Mouse (Mus musculus) kidney, postnatal 36 days (tissue): ENCODE data around the gene Clta.
"Not testable (repeated sequence)": the region's sequence is repeated elsewhere in the genome, so short reads cannot be mapped to it uniquely, and the experiment has no call there.

Source experiments
- DNase-seq, 2 experiments: peaks; one replicate each; pipeline ENCODE4 v3.0.0; 2021 to 2022; ENCODE audit warnings: mixed read lengths in 2 of 2

Gene Clta

GRCm38 (mm10) chr4:44028303-44029135 lies 24.3 kb downstream of the Clta start:
- no peak for DNase-seq

- no peak for DNase-seq
These were observed 25.4 kb downstream of the Clta start for GRCm38 (mm10) chr4:44029661-44030066.

GRCm38 (mm10) chr4:44031521-44031920 lies 27.3 kb downstream of the Clta start:
- DNase-seq: peak; percentile 62 to 66

GRCm38 (mm10) chr4:44036455-44036854 lies 32.2 kb downstream of the Clta start:
- DNase-seq: no peak

GRCm38 (mm10) chr4:44040802-44041201 lies 36.5 kb downstream of the Clta start:
- DNase-seq: no peak

GRCm38 (mm10) chr4:44042429-44042828 lies 38.2 kb downstream of the Clta start:
- DNase-seq: no peak

GRCm38 (mm10) chr4:44043182-44043581 lies 38.9 kb downstream of the Clta start:
- not testable (repeated sequence) for DNase-seq

- no peak for DNase-seq
These were observed 40.6 kb downstream of the Clta start for GRCm38 (mm10) chr4:44044685-44045356.

- no peak for DNase-seq
These were observed 41.8 kb downstream of the Clta start for GRCm38 (mm10) chr4:44046066-44046465.

GRCm38 (mm10) chr4:44049812-44050211 lies 45.6 kb downstream of the Clta start:
- DNase-seq: no peak

- DNase-seq: no peak
These were observed 55.4 kb downstream of the Clta start for GRCm38 (mm10) chr4:44059674-44060073.

GRCm38 (mm10) chr4:44062062-44062461 lies 57.8 kb downstream of the Clta start:
- DNase-seq: peak; percentile 37 to 41

GRCm38 (mm10) chr4:44062816-44063215 lies 58.6 kb downstream of the Clta start:
- no peak for DNase-seq

GRCm38 (mm10) chr4:44065355-44066025 lies 61.2 kb downstream of the Clta start:
- DNase-seq: peak; percentile 92 to 97

- peak; percentile 56 to 78 for DNase-seq
These were observed 62.6 kb downstream of the Clta start for GRCm38 (mm10) chr4:44066891-44067290.

- DNase-seq: peak in 1 of 2 experiments; percentile 19
These were observed 64.5 kb downstream of the Clta start for GRCm38 (mm10) chr4:44068736-44069135.

- peak in 1 of 2 experiments; percentile 12 for DNase-seq
These were observed 65.2 kb downstream of the Clta start for GRCm38 (mm10) chr4:44069411-44069810.

- DNase-seq: peak; percentile 30 to 40
These were observed 66.4 kb downstream of the Clta start for GRCm38 (mm10) chr4:44070641-44071040.

- peak; percentile 33 for DNase-seq
These were observed 67.5 kb downstream of the Clta start for GRCm38 (mm10) chr4:44071741-44072145.

- DNase-seq: peak; percentile 96 to 97
These were observed 68.1 kb downstream of the Clta start for GRCm38 (mm10) chr4:44072146-44072872.

- no peak for DNase-seq
These were observed 68.7 kb downstream of the Clta start for GRCm38 (mm10) chr4:44072873-44073441.

- no peak for DNase-seq
These were observed 69.5 kb downstream of the Clta start for GRCm38 (mm10) chr4:44073799-44074198.
